Mouse (Mus musculus): Measurements from ENCODE around the gene Kcnb1. TPM values are rescaled to one million over a fixed set of nuclear protein-coding genes. Genes with fewer than 3 reads are reported as not detected.
A peak's percentile ranks its signal among the peaks of the same experiment; 100 is the strongest.

The Kcnb1 gene
- polyA plus RNA-seq, 1 experiment from 2014 or later, result 1.6 TPM

- ATAC-seq (ENCODE audit: low FRiP score, low TSS enrichment) (no peak), DNase-seq (ENCODE audit: low spot score) (no peak)
- Histone ChIP-seq H3K9ac (ENCODE audit: low read length) (no peak overlapping the region), H3K4me2 (replicated peaks; ENCODE audit: low read depth) (no peak overlapping the region), H3K27ac (replicated peaks) (no peak overlapping the region), H3K9me3 (ENCODE audit: control insufficient read depth, low read length) (no peaks in the 10 kb centered on the region), H3K4me3 (ENCODE audit: low read depth, low read length) (no peak overlapping the region), H3K36me3 (ENCODE audit: control insufficient read depth, insufficient read depth, low read length) (no peaks in the 10 kb centered on the region), H3K27me3 (ENCODE audit: control insufficient read depth, insufficient read depth, low read length) (no peaks in the 10 kb centered on the region), H3K4me1 (replicated peaks; ENCODE audit: control insufficient read depth, insufficient read depth) (no peaks in the 10 kb centered on the region; the same call in 1 of the 2 replicates)
- WGBS, result 52% methylated on average over 6 of the region's 6 CpGs
- TF ChIP-seq CTCF (IDR thresholded peaks at IDR 0.05; ENCODE audit: low read depth) (no peak), EP300 (optimal IDR thresholded peaks at IDR 0.05) (no peak)
Observed at GRCm38 (mm10) chr2:167081135-167081534, 108.8 kb downstream of the Kcnb1 start.

GRCm38 (mm10) chr2:167080387-167080786 is 109.6 kb downstream of the Kcnb1 start:
- ATAC-seq (ENCODE audit: low FRiP score, low TSS enrichment) (no peak), DNase-seq (ENCODE audit: low spot score) (no peak)
- no peaks in the 10 kb centered on the region for H3K36me3 ChIP-seq (ENCODE audit: control insufficient read depth, insufficient read depth, low read length)
- no peak overlapping the region for H3K4me3 ChIP-seq (ENCODE audit: low read depth, low read length)
- H3K4me1 ChIP-seq (replicated peaks; ENCODE audit: control insufficient read depth, insufficient read depth), result no peaks in the 10 kb centered on the region; the same call in 1 of the 2 replicates
- H3K27ac ChIP-seq (replicated peaks), result no peak overlapping the region
- no peak overlapping the region for H3K4me2 ChIP-seq (replicated peaks; ENCODE audit: low read depth)
- WGBS, result 51% methylated on average over 3 of the region's 3 CpGs
- H3K9ac ChIP-seq (ENCODE audit: low read length), result no peak overlapping the region
- H3K9me3 ChIP-seq (ENCODE audit: control insufficient read depth, low read length), result no peaks in the 10 kb centered on the region
- TF ChIP-seq CTCF (IDR thresholded peaks at IDR 0.05; ENCODE audit: low read depth) (no peak), EP300 (optimal IDR thresholded peaks at IDR 0.05) (no peak)
- H3K27me3 ChIP-seq (ENCODE audit: control insufficient read depth, insufficient read depth, low read length), result no peaks in the 10 kb centered on the region

GRCm38 (mm10) chr2:167079535-167080257 is 110.3 kb downstream of the Kcnb1 start:
- no peak overlapping the region for H3K4me2 ChIP-seq (replicated peaks; ENCODE audit: low read depth)
- no peaks in the 10 kb centered on the region for H3K27me3 ChIP-seq (ENCODE audit: control insufficient read depth, insufficient read depth, low read length)
- H3K4me1 ChIP-seq (replicated peaks; ENCODE audit: control insufficient read depth, insufficient read depth), result no peaks in the 10 kb centered on the region; the same call in 1 of the 2 replicates
- H3K4me3 ChIP-seq (ENCODE audit: low read depth, low read length), result no peak overlapping the region
- no peak for TF ChIP-seq EP300 (optimal IDR thresholded peaks at IDR 0.05)
- no peak for TF ChIP-seq CTCF (IDR thresholded peaks at IDR 0.05; ENCODE audit: low read depth)
- WGBS, result 47% methylated on average over 18 of the region's 18 CpGs
- ATAC-seq (ENCODE audit: low FRiP score, low TSS enrichment) (no peak; the same call in 1 of the 2 replicates), DNase-seq (ENCODE audit: low spot score) (no peak)
- H3K27ac ChIP-seq (replicated peaks), result no peak overlapping the region
- H3K36me3 ChIP-seq (ENCODE audit: control insufficient read depth, insufficient read depth, low read length), result no peaks in the 10 kb centered on the region
- no peak overlapping the region for H3K9ac ChIP-seq (ENCODE audit: low read length)
- H3K9me3 ChIP-seq (ENCODE audit: control insufficient read depth, low read length), result no peaks in the 10 kb centered on the region

GRCm38 (mm10) chr2:167078931-167079495 is 110.9 kb downstream of the Kcnb1 start:
- Histone ChIP-seq H3K9ac (ENCODE audit: low read length) (0 out of 2 replicates have a peak overlapping the region, but pooled peaks have one; percentile 1), H3K36me3 (ENCODE audit: control insufficient read depth, insufficient read depth, low read length) (no peaks in the 10 kb centered on the region), H3K4me3 (ENCODE audit: low read depth, low read length) (no peak overlapping the region), H3K4me1 (replicated peaks; ENCODE audit: control insufficient read depth, insufficient read depth) (no peaks in the 10 kb centered on the region; the same call in 1 of the 2 replicates), H3K27ac (replicated peaks) (no peak overlapping the region), H3K27me3 (ENCODE audit: control insufficient read depth, insufficient read depth, low read length) (no peaks in the 10 kb centered on the region), H3K9me3 (ENCODE audit: control insufficient read depth, low read length) (no peaks in the 10 kb centered on the region), H3K4me2 (replicated peaks; ENCODE audit: low read depth) (no peak overlapping the region)
- peak; percentile 60 for ATAC-seq (ENCODE audit: low FRiP score, low TSS enrichment)
- TF ChIP-seq EP300 (optimal IDR thresholded peaks at IDR 0.05), result no peak
- no peak for TF ChIP-seq CTCF (IDR thresholded peaks at IDR 0.05; ENCODE audit: low read depth)
- 44% methylated on average over 9 of the region's 9 CpGs for WGBS
- no peak for DNase-seq (ENCODE audit: low spot score)

- ATAC-seq (ENCODE audit: low FRiP score, low TSS enrichment), result peak; percentile 37; the same call in 1 of the 2 replicates
- no peak for TF ChIP-seq CTCF (IDR thresholded peaks at IDR 0.05; ENCODE audit: low read depth)
- TF ChIP-seq EP300 (optimal IDR thresholded peaks at IDR 0.05), result no peak
- no peak for DNase-seq (ENCODE audit: low spot score)
- H3K4me2 ChIP-seq (replicated peaks; ENCODE audit: low read depth), result no peak overlapping the region
- no peak overlapping the region for H3K9ac ChIP-seq (ENCODE audit: low read length)
- WGBS, result 27% methylated on average over 7 of the region's 7 CpGs
- no peaks in the 10 kb centered on the region for H3K9me3 ChIP-seq (ENCODE audit: control insufficient read depth, low read length)
- no peak overlapping the region for H3K4me3 ChIP-seq (ENCODE audit: low read depth, low read length)
- H3K27me3 ChIP-seq (ENCODE audit: control insufficient read depth, insufficient read depth, low read length), result no peaks in the 10 kb centered on the region
- no peaks in the 10 kb centered on the region for H3K36me3 ChIP-seq (ENCODE audit: control insufficient read depth, insufficient read depth, low read length)
- H3K27ac ChIP-seq (replicated peaks), result no peak overlapping the region
- no peaks in the 10 kb centered on the region; the same call in 1 of the 2 replicates for H3K4me1 ChIP-seq (replicated peaks; ENCODE audit: control insufficient read depth, insufficient read depth)
Observed at GRCm38 (mm10) chr2:167078486-167078885, 111.5 kb downstream of the Kcnb1 start.

All from stomach, postnatal 0 days (tissue).